Mouse (Mus musculus) ES-Bruce4 (cell line): ENCODE data around the gene Spint5. TPM values are rescaled to one million over a fixed set of nuclear protein-coding genes. Genes with fewer than 3 reads are reported as not detected.
A peak's percentile ranks its signal among the peaks of the same experiment; 100 is the strongest.

ENCODE experiments used
- H3K27ac ChIP-seq: 2 replicates; pipeline ENCODE4 v1.5.1; 2012; ENCODE audit warnings: low read length, inconsistent platforms; ENCODE audit not compliant: insufficient read depth
- H3K27me3 ChIP-seq: 2 replicates; pipeline ENCODE4 v1.6.1; 2012; ENCODE audit warnings: mild to moderate bottlenecking, low read length, inconsistent platforms; ENCODE audit not compliant: control insufficient read depth, poor library complexity, insufficient read depth, severe bottlenecking
- H3K36me3 ChIP-seq: 2 replicates; pipeline ENCODE4 v1.6.1; 2012; ENCODE audit warnings: inconsistent platforms, mild to moderate bottlenecking, low read length, moderate library complexity; ENCODE audit not compliant: control insufficient read depth, poor library complexity, insufficient read depth, severe bottlenecking
- H3K4me1 ChIP-seq: one replicate; pipeline ENCODE4 v1.8.1; 2011; ENCODE audit warnings: low read length; ENCODE audit not compliant: control insufficient read depth, insufficient read depth
- H3K4me3 ChIP-seq: 2 replicates; pipeline ENCODE4 v1.5.1; 2011; ENCODE audit warnings: low read depth, mild to moderate bottlenecking, low read length
- H3K9ac ChIP-seq: 2 replicates; pipeline ENCODE4 v1.6.1; 2012; ENCODE audit warnings: low read depth, mild to moderate bottlenecking, inconsistent platforms; ENCODE audit not compliant: poor library complexity, severe bottlenecking
- H3K9me3 ChIP-seq: replicated peaks from 2 replicates; pipeline ENCODE4 v1.6.1; 2012; ENCODE audit warnings: mild to moderate bottlenecking, low read length, inconsistent platforms; ENCODE audit not compliant: control insufficient read depth, poor library complexity, insufficient read depth, severe bottlenecking
- CTCF ChIP-seq: IDR thresholded peaks from one replicate; pipeline ENCODE4 v1.8.1; 2011; ENCODE audit warnings: low read depth, low read length
- EP300 ChIP-seq: IDR thresholded peaks from 2 replicates; pipeline ENCODE4 v1.6.1; 2011; ENCODE audit warnings: low read depth, low read length; ENCODE audit not compliant: insufficient read depth
- POLR2A ChIP-seq: IDR thresholded peaks from one replicate; pipeline ENCODE4 v1.8.1; 2011; ENCODE audit warnings: low read length; ENCODE audit not compliant: insufficient read depth
- polyA plus RNA-seq: library from polyadenylated mRNA; stranded (reverse); fragments of >200 nt; gene quantifications from 2 replicates; pipeline ENCODE4 v1.2.4, GENCODE M21; 2011; ENCODE audit warnings: low read depth; ENCODE audit not compliant: missing spikeins, insufficient read depth, insufficient read length

Spint5 gene
- polyA plus RNA-seq, 1 experiment, result not detected

DNA sequence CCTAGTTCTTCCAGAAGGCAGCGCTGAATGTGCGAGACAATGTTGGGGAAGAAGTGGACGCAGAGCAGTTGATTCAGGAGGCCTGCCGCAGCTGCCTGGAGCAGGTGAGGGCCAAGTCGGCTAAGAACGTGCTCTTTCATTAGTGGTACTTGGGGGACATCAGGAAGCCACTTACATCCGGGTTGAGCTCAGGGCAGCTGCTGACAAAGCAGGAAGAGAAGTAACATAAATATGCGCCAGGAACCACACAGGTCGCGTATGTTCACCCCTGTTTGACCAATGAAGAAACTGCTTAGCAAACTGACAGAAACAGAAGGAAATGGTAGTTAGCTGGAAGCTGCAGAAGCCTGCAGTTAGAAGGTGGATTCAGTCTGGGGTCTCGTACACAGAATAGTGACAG, 39.0 kb downstream of the Spint5 start:
- H3K36me3 ChIP-seq, result peaks cover 83% of the 10 kb centered on the region
- no peaks in the 10 kb centered on the region for H3K4me1 ChIP-seq
- H3K9me3 ChIP-seq, result no peaks in the 10 kb centered on the region
- no peak overlapping the region for H3K9ac ChIP-seq
- H3K4me3 ChIP-seq, result no peak overlapping the region
- H3K27ac ChIP-seq, result no peak overlapping the region
- TF ChIP-seq EP300 (no peak), POLR2A (no peak), CTCF (no peak)
- H3K27me3 ChIP-seq, result no peaks in the 10 kb centered on the region

DNA sequence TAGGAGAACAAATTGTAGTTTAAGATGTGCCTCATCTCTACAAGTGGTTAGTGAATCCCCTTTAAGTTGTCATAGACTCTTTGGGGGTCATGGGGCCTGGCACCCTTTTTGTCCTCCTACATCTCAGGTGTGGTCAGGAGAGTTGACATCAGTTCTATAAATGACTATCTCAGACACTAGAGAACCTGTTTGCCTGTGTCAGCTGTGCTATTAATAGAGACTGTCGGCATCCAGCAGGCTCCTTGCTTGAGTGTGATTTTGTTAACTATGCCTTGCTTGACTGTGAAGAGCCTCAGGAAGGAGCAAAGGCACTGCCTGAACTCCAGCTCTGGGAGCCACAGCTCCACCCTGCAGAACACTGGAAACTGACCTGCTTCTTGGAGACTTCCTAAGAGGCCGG, 39.7 kb downstream of the Spint5 start:
- no peak overlapping the region for H3K9ac ChIP-seq
- H3K36me3 ChIP-seq, result peaks cover 87% of the 10 kb centered on the region

DNA sequence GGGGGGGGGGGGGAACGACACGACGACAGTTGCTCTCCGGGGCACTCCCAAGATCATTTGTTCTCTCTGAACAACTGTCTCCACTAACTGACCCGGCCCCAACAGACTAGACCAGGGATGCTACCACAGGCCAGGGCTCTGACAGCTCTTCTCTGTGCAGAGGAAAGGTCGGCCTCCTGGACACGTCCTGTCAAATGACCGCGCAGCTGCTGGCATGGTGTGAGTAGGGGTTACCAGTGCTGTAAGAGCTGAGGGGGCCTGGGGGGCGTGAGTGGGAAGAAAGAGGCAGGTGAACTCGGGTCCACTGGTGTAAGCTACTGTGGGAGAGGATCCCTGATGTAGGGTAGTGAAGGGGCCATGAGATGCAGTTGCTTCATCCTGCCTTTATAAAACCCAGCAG, 42.7 kb downstream of the Spint5 start:
- Histone ChIP-seq H3K36me3 (peaks cover 92% of the 10 kb centered on the region), H3K27ac (no peak overlapping the region), H3K9me3 (peaks cover 11% of the 10 kb centered on the region), H3K4me1 (no peaks in the 10 kb centered on the region), H3K27me3 (no peaks in the 10 kb centered on the region), H3K4me3 (no peak overlapping the region), H3K9ac (no peak overlapping the region)
- TF ChIP-seq POLR2A (no peak), CTCF (no peak), EP300 (no peak)

More for the DNA sequence above, 39.7 kb downstream of the Spint5 start:
- Histone ChIP-seq H3K4me3 (no peak overlapping the region), H3K9me3 (no peaks in the 10 kb centered on the region), H3K27ac (no peak overlapping the region), H3K4me1 (no peaks in the 10 kb centered on the region), H3K27me3 (no peaks in the 10 kb centered on the region)
- no peak for TF ChIP-seq POLR2A
- no peak for TF ChIP-seq EP300
- no peak for TF ChIP-seq CTCF

DNA sequence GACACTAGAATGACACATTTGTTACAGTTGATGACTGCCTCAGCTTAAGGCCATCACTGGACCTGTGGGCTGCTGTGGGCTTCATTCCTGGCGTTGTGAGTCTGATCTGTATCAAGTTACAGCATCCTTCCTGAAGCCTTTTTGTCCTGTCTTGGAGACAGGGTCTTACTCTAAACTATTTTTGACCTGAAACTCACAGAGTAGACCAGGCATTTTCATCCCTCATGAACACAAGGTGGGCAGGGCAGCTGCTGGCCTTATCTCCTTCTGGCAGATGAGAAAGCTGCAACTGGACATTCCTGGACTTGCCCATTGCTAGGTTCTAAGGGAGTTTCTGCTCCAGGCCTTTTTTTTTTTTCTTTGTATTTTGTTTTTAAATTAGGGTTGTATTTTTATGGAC, 43.6 kb downstream of the Spint5 start:
- TF ChIP-seq CTCF, result no peak
- no peak for TF ChIP-seq EP300
- no peak for TF ChIP-seq POLR2A
- no peak overlapping the region for H3K9ac ChIP-seq
- H3K4me3 ChIP-seq, result no peak overlapping the region
- peaks cover 11% of the 10 kb centered on the region for H3K9me3 ChIP-seq
- H3K27me3 ChIP-seq, result no peaks in the 10 kb centered on the region
- H3K4me1 ChIP-seq, result no peaks in the 10 kb centered on the region
- no peak overlapping the region for H3K27ac ChIP-seq
- H3K36me3 ChIP-seq, result peaks cover 92% of the 10 kb centered on the region

DNA sequence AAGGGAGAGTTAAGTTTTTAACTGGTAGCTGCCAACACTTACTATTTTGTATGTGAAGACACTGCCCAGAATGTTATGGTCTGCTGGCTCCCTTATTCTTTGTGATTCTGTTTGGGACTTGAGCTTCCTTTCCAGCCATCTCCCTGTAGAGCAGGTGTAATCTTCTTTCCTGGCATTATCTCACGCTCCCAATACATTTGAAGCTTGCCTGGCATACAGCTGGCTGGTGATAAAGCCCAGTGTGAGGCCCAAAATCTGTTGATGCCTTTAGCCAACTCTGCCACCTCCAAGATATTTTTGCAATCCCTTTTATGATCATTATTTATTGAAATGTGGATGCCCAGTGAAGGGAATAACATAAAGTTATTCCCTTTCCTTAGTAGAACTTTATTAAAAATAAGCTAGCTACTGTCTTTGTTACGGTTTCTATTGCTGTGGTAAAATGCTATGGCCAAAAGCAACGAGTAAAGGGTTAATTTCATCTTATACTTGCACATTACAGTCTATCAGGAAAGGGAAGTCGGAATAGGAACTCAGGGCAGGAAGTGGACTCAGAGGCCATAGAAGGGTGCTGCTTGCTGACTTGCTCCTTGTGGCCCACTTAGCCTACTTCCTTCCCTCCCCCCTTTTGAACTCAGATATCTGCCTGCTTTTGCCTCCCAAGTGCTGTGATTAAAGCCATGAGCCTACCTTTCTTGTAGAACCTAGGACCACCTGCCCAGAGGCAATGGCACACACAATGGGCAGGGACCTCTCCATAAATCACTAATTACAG, 45.1 kb downstream of the Spint5 start:
- no peak overlapping the region for H3K27ac ChIP-seq
- no peak for TF ChIP-seq POLR2A
- no peak for TF ChIP-seq EP300
- no peak for TF ChIP-seq CTCF
- H3K4me1 ChIP-seq, result no peaks in the 10 kb centered on the region
- H3K36me3 ChIP-seq, result peaks cover 86% of the 10 kb centered on the region
- H3K9me3 ChIP-seq, result peaks cover 11% of the 10 kb centered on the region
- no peak overlapping the region for H3K9ac ChIP-seq
- no peak overlapping the region for H3K4me3 ChIP-seq
- no peaks in the 10 kb centered on the region for H3K27me3 ChIP-seq

DNA sequence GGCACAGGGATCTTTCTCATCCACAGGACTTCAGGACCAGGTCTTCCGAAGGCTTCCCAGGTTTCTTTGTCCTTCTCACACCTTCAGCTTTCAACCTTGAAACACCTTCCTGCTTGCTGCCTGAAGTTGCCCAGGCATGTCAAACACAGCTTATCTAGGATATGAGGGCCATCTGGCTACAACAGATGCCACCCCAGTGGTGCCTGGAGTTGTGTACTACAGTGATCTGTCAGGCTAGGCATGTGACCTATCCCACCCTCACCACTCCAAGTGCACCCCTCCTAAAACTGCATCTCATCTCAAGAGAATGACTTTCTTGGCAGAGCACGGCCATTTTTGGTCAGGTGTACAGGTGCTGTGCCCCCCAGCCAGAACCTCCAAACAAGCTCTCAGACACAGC, 46.4 kb downstream of the Spint5 start:
- Histone ChIP-seq H3K27me3 (no peaks in the 10 kb centered on the region), H3K4me1 (no peaks in the 10 kb centered on the region), H3K9ac (no peak overlapping the region), H3K36me3 (peaks cover 86% of the 10 kb centered on the region), H3K9me3 (peaks cover 11% of the 10 kb centered on the region), H3K27ac (peak overlapping the region; percentile 60), H3K4me3 (no peak overlapping the region)
- TF ChIP-seq POLR2A, result no peak
- TF ChIP-seq EP300, result peak; percentile 76
